Mouse (Mus musculus): ENCODE results near the gene R3hdml.
A peak's percentile ranks its signal among the peaks of the same experiment; 100 is the strongest.
"Not testable (repeated sequence)": the region's sequence is repeated elsewhere in the genome, so short reads cannot be mapped to it uniquely, and the experiment has no call there.

The R3hdml gene

GRCm38 (mm10) chr2:163492018-163492417, at the start of gene R3hdml:
Gene R3hdml (plus strand): TSS chr2:163492318.
- DNase-seq = no peak

DNA sequence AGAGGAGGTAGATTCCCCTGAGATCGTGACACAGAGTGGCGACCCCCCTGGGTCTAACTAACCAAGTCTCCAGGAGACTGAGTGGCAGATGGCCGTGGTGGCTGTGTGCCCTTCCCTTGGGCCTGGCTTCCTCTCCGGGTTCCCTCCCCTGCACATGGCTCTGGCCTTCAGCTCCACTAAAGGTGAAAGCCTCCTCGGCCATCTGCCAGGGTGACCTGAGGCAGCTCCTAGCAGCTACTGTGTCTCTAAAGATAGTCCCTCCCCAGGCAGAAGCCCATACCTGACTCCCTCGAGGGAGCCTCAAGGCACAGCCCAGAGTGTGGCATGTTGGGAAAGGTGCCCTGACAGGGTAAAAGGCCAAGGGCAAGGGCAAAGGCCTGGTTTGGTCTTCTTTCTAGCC, 48.6 kb upstream of the R3hdml start:
- no peak for DNase-seq

- no peak for DNase-seq
These were observed 48.1 kb upstream of the R3hdml start for GRCm38 (mm10) chr2:163444017-163444416.

GRCm38 (mm10) chr2:163447375-163447774, 44.7 kb upstream of the R3hdml start:
- no peak for DNase-seq

GRCm38 (mm10) chr2:163449276-163449675, 42.8 kb upstream of the R3hdml start:
- no peak for DNase-seq

GRCm38 (mm10) chr2:163450668-163451295, 41.3 kb upstream of the R3hdml start:
- peak; percentile 54 for DNase-seq

- DNase-seq = no peak
These were observed 39.4 kb upstream of the R3hdml start for GRCm38 (mm10) chr2:163452738-163453137.

DNA sequence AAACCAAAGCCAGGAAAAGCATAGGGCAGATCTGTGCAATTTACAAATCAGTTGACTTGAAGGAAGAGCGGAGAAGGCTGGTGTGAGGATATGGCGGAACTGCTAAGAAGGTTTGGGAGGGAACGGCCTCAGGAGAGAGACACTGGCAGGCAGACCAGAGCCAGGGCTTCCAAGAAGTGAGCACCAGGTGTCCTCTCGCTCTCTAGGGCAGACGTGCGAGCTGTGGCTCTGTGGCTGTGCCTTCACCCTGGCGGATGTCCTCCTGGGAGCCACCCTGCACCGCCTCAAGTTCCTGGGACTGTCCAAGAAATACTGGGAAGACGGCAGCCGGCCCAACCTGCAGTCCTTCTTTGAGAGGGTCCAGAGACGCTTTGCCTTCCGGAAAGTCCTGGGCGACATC, 38.7 kb upstream of the R3hdml start:
- DNase-seq = no peak

- no peak for DNase-seq
These were observed 33.4 kb upstream of the R3hdml start for GRCm38 (mm10) chr2:163458539-163459265.

- DNase-seq = no peak
These were observed 32.7 kb upstream of the R3hdml start for GRCm38 (mm10) chr2:163459380-163459779.

DNA sequence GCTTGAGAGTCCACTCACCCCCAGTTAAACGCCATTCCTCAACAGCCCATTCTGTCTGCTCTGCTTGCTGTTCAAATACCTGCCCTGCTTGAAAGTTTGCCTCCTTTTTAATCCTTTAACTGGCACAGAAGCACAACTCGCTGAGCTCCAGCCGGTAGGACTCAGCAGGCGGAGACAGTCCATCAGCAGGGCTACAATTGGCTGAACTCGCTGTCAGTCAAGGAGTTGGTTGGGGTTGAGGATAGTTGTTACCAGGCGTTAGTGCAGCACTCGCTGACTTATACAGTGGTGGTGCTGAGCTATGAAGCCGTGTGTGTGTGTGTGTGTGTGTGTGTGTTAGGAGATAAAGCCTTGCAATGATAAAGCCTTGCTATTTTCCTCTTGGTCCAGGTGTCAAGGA, 31.5 kb upstream of the R3hdml start:
- no peak for DNase-seq

- not testable (repeated sequence) for DNase-seq
These were observed 30.8 kb upstream of the R3hdml start for GRCm38 (mm10) chr2:163461307-163461706.

DNA sequence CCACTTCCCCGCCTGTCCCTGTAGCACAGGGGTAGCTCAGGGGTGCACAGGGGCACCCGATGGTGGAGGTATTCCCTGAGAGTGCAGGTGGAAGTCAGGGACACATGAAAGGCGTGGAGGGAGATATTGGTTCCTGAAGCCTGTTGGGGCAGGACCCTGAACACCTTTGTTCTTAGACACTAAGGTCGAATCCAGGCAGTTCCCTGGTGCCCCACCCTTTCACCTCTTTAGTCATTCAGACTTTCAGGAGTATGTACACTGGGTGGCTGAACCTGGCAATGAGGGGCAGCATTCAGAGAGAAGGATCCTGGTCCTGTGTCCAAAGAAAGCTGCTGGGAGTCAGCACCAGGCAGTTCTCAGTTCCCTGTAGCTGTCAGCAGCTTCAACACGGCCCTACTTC, 29.7 kb upstream of the R3hdml start:
- DNase-seq = no peak

DNA sequence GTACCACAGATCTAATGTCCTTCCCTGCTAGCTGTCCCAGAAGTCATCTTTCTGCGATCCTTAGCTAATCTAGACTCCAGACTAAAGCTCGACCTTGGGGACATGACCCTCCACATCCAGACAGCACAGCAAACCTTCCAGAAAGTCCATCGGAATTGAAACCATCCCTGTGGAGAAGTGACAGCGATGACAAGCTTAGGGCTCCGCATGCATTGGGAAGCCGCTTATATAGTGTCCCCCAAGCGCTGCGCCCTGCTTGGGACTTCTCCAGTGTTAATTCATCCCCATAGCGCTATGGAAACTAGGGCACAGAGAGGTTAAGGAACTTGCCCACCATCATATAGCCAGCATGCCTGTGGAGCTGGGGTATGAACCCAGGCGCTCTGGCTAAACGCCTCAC, 29.3 kb upstream of the R3hdml start:
- no peak for DNase-seq

DNA sequence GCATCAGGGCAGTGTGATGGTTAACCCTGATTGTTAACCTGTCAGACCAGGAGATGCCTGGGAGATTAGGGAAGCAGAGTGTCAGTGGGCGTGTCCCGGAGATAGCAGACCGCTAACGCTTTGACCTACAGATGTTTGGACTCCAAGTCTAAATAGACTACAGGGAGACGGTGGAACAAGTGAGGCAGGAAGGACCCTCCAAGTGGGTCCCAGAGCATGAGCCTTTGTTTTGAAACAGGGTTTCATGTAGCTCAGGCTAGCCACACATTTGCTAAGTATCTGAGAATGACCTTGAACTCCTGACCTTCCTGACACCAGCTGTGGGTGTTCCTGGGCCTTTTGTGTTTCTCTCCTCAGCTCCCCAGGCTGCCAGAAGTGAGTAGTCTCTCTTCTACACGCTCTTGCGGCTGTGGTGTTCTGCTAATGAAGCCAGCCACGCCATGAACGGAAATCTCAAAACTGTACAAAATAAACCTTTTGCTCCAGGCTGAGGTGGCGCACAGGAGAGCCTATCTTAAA, 28.8 kb upstream of the R3hdml start:
- DNase-seq = no peak

GRCm38 (mm10) chr2:163463998-163464397, 28.1 kb upstream of the R3hdml start:
- DNase-seq = no peak

GRCm38 (mm10) chr2:163464562-163464961, 27.6 kb upstream of the R3hdml start:
- no peak for DNase-seq

DNA sequence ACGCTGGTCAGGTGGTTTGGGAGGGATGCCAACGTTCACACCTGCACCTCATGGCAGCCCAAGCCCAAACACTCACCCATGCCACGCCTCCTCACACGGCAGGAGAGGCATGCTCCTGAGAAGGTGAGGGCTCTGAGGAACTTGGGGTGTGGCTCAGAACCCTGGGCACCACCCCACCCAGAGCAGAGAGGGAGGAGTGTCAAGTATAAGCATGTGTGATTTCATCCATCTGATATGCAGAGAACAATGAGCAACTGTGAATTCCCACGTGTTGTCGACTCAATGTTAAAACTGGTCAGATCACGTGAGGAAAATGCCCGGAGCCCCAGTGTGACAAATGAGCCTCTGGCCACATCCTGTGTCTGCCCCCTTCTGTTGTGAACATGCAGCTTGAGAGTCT, 25.3 kb upstream of the R3hdml start:
- no peak for DNase-seq

DNA sequence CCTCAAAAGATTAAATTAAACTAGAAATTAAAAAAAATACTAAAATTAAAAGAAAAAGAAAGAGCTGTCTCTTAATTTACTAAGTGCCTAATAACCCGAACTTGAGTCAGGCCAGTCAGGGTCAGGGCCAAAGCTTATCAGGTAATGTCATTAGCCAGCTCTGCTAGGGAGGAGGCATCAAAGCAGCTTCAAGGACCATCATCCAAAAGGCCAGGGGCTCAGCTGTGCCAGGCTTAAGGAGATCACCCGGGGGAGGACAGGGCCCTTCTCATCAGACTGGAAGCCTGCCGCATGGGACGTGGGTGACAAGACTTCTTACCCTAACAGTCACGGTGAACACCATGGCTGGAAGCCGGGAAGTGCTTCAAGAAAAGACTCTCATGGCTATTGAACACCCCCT, 24.5 kb upstream of the R3hdml start:
- DNase-seq = no peak

- DNase-seq = no peak
These were observed 23.3 kb upstream of the R3hdml start for GRCm38 (mm10) chr2:163468866-163469265.

GRCm38 (mm10) chr2:163469711-163470110, 22.4 kb upstream of the R3hdml start:
- no peak for DNase-seq

DNA sequence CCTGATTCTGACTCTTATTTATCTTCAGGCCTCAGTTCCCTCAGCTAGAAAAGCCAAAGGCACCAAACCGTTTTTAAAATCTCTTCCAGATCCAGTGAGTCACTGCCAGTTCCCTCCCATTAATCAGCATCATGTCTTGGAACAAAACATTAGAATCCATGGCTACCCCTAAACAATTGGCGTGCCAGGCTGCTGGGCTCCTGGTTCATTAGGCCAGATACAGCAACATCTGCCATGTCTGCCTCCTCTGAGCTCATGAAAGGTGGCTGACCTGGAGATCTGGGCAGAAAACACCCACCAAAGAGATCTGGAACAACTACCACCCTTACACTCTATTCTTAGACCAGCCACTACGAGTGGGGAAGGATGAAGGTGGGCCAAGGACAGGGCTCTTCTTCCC, 21.0 kb upstream of the R3hdml start:
- no peak for DNase-seq

DNA sequence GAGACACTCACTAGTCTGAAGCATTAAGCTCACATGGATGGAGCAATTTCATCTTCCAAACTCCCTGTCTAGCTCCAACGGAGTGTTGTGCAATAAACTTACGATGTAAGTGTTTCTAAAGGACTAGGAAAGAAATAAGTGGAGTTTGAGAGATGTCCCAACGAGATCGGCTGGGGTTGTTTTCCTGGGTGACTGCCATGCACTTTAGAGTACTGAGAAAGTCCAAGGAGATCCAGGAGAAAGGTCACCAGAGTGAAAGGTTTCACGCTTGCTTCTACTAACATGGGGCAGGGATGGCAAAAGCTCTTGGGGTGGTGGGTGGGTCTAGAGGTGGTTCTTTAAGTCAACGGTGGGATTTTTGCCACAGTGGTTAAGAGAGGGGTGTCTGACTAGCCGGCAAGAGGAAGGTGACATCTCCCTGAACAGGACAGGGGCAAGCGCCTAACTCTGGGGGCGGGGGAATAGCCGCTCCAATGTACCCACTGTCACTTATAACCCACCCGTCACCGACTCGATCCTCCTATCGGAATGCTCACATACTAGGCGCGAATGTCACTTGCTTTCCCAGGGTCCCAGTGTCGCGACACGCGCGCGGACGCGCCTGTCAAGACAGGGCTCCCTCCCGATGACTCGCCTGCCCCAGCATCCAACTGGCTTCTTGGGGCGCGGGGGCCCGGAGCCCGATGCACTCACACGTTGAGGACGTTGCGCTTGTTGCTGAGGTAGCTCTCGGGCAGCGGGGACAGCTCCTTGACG, 20.2 kb upstream of the R3hdml start:
- no peak for DNase-seq

DNA sequence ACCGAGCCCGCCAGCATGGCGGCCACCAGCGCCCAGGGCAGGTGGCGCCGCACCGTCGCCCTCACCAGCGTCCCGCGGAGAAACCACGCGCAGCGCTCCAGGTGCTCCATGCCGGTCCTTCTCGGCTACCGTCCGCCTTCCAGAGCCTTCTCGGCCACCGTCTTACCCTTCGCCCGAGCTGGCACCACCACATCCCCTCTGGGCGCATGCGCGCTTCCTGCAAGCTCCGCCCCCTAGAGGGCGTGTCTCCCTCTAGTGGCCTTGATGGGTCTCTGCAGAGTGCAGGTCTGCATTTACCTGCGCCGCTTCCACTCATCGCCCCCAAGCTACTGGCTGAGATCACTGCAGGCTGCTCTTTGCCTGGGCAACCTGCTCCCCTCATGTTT, 19.7 kb upstream of the R3hdml start, which contains the start of gene Fitm2:
Gene Fitm2 (minus strand): TSS at position 164 of the 386 bp plus-strand sequence.
- peak; percentile 97 for DNase-seq

Data from right cerebral cortex, postnatal 14 days (tissue).